Mouse (Mus musculus) cerebellum, postnatal 14 days (tissue): Measurements from ENCODE around the gene Cdh23.

Experiments used
- DNase-seq, 2 experiments: peaks; one replicate each; pipeline ENCODE4 v3.0.0; 2021; ENCODE audit warnings: mixed read lengths in 2 of 2

Gene Cdh23

DNA sequence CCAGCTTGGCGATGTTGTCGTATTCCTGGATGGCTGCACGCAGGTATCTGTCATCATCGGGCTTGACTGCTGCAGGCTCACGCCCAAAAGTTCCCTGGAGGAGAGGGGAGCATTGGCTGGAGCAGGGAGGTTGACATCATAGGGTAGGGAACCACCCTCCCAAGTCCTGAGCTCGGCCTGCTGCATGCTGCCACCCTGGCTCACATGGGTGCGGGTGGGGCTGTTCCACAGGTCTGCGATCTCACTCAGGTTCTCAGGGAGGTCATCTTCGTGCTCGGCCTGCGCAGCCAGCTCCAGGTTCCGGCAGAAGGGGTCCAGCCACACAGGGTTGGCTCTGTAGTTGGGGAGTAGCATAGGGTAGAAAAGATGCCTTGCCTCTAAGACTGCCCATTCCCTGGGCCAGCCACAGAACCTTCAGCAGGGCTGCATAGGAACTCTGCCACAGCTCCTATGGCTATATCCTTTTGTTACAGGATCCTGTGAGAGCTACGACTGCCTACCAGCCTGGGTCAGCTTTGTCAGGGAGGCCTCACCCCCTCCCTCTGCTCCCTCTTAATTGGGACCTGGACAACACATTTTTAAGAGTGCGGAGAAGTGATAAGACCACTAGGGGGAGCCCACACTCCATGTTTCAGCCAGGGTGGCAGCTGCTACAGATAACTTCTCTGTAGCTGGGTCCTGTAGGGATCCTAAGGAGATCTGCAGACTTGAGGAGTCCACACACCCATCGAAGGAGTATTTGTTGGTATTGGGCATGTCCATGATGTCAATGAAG lies 391.2 kb downstream of the Cdh23 start:
- DNase-seq = peak; percentile 87

DNA sequence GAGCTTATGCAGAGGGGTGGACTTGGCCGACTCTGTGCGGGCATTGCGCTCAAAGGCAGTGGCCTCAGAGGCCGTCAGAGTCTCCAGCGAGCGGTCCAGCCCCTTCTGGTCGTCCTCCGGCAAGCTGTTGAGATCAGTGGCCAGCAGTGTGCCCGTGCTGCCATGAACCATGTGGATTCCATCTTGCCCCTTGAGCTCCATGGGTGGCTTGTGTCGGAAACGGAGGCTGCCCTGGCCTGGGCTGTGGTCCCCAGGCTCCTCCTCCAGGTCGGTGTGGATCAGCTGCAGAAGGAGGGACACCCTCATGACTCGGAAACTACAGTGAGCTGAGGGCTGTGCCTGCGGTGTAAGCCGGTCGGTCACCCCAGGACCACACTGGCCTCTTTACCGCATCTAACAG lies 392.9 kb downstream of the Cdh23 start:
- DNase-seq = peak in 1 of 2 experiments; percentile 19

DNA sequence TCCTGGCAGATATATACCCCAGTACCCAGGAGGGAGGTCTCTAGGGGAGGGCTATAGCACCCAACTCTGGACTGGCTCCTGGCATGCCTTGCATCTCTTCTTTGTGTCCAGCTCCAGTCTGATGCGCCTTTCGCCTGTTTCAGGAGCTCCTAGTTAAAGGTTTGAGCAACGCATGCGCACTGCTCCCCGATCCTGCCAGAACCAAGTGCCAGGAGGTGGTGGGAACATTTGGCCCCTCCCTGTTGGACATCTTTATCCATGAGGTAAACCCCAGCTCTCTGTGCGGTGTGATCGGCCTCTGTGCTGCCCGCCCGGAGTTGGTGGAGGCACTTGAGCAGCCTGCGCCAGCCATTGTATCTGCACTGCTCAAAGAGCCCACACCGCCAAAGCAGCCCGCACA lies 396.7 kb downstream of the Cdh23 start:
- no peak for DNase-seq

DNA sequence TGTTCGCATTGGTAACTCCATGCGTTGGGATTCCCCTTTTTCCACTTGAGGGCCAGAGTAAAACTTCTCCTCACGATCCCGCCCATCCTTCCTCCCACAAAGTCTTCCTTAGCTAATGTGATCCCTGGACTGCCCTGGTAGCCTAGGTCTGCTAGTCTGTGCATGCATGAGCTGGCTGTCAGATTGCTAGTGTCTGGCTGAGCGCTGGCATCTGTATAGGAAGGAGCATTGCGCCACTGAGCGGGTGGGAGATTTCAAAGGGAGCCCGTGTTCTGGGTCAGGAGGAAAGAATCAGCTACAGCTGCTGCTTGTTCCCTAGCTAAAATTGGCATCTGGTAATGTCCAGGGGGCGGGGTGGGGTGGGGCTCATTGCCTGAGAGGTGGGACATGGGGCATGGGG lies 400.3 kb downstream of the Cdh23 start:
- no peak for DNase-seq

DNA sequence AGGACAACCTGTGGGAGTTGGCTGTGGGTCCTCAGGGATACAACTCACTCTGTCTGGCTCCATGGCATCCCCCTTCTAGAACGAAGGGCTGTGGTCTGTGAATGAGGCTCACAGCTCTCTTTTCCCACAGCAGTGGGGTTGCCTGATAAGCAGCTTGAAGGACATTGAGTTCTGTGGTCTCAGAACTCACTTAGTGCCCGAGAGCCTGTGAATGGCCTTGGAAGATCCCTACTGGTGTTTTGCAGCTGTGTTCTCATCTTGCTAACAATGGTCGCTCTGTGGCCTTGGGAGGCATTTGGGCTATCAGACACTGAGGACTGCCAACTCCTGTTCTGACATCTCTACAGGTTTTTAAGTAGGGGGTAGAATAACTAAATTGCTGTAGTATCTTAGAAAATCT lies 400.9 kb downstream of the Cdh23 start:
- no peak for DNase-seq

DNA sequence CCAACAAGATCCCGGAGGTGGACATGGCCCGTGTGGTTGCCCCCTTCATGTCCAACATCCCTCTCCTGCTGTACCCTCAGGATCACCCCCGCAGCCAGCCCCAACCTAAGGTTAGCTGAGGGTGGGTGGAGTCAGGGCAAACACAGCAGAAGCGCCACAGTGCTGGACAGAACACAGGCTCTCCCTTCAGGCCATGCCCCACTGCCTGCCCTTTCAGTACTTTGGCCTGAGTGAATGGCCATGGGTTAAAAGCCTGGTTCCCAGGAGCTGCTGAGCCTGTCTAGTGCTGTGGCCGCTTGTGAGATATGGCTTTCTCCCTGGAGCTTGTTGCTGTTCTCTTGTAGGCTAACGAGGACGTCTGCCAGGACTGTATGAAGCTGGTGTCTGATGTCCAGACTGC lies 401.7 kb downstream of the Cdh23 start:
- DNase-seq = no peak

DNA sequence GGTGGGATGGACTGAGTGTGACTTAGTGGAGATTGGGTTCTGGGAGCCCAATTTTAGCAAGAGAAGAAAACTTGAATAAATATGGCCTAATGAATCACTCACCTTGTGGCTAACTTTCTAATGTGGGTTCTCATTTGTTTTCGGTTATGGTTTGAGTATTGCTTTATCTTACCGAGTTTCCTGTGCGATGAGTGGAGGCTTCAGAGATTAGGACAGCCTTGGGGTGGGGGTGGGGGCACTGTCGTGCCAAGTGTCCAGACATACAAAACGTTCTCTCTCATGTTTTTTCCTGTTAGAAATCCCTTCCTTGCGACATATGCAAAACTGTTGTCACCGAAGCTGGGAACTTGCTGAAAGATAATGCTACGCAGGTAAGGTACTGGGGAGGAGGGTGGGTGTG lies 404.1 kb downstream of the Cdh23 start:
- DNase-seq = no peak

DNA sequence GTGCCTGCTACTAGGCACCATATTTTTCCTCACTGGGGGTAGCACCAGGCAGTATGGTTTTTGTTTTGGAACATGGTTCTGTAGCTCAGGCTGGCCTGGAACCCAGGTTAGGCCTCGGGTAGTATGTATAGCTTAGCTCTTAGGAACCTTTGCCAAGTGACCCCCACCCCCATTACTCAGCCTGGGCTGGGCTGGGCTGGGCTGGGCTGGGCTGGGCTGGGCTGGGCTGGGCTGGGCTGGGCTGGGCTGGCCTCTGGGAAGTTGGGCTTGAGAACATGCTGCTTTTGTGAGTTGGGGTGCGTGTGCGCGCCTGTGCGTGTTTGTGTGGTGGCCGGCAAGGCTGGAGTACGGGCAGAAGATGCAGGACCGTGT lies 405.6 kb downstream of the Cdh23 start:
- DNase-seq = no peak

DNA sequence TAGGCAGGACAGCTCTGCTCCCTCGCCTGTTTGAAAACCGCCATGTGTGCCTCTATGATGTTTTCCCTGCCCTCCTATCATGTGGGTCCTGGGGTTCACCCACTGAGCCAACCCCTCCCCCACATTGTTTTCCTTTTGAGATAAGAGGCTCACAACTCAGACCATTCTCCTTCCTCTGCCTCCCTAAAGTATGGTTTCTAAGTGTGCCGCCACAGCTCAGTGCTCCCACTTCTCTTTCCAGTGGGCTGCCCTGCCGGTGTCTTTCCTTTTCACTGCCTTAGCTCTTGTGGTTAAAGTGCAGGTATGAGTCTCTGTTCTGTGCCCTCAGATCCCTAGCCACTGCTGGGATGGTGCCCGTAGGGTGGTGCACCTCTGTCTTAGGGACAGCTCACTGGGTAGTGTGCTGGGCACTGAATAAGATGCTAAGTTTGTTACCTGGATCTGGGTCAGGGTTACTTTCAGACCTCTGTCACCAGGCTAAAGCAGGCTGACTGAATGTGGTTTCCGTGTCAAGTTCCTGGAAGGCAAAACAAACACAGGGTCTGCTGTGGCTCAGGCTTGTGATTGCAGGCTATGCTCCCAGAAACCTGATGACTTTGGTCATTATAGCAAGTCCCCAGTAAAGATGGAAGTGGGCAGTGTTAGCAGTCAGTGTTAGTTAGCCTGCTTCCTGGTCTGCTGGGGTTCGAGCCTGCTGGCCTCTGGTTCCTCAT lies 406.1 kb downstream of the Cdh23 start:
- DNase-seq = no peak

DNA sequence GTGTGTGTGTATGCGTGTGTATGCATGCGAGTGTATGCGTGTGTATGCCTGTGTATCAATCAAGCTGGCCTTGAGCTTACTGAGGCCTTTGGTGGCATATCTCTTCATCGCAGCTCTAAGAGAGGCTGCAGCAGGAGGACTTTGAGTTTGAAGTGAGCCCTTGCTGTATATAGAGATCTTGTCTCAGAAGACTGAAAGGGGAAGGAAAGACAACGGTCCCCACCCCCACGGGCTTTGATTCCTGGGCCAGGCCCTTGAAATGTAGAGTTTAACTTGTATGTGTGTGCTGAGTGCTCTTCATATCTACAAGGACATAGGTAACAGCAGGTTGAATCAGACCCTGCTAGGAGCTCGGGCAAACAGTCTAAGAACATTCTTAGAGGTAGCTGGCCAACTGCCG lies 407.1 kb downstream of the Cdh23 start:
- peak in 1 of 2 experiments; percentile 5 for DNase-seq

DNA sequence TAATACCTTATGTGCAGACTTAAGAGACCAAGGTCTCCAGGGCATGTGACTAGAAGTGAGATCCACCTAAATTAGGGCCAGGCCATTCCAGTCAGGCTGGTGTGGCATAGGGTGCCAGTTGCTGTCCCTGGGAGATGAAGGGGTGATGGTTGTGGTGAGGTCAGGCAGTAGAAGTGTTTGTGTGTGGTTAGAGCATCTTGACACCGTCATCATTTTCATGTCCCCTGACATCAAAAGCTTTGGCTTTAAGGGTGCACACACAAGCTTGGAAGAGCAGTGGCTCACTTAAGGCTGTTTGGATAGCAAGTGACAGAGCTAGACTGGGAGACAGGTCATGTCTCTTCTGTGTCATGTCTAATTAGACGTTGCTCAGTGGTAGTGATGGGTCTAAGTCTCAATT lies 408.6 kb downstream of the Cdh23 start:
- DNase-seq = no peak

DNA sequence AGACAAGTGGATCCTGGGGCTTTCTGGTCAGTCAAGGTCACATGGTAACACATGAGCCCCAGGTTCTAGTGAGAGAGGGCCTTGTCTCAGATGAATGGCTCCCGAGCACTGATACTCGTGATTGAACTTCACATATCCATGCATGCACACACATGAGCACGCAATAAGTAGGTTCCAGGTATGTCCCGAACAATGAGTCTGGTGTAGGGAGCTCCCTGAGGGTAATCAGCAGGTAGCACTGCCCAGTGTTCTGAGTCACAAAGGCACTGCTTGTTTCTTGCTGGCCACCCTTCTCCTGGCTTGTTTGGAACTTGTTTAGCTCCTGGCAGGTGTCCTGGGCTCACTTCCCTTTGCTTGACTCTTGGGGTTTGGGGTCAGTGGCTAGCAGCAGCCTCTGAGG lies 409.1 kb downstream of the Cdh23 start:
- no peak for DNase-seq

DNA sequence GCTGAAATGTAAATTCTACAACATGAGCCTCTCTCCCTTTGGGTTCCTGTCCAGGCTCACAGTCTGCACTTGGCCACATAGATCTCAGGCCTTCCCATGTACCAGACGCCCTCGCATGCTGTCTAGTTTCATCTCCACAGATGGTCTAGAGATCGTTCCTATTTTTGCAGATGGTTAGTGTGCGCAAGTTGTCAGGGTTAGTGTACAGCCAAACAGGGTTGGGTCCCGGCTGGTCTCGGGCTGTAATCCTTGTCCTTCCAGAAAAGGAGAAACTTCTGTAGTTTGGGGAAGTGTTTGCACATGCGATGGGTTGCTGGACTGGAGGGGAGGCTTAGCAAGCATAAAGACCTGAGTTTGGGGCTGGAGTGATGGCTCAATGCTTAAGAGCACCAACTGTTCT lies 409.7 kb downstream of the Cdh23 start:
- peak in 1 of 2 experiments; percentile 22 for DNase-seq

DNA sequence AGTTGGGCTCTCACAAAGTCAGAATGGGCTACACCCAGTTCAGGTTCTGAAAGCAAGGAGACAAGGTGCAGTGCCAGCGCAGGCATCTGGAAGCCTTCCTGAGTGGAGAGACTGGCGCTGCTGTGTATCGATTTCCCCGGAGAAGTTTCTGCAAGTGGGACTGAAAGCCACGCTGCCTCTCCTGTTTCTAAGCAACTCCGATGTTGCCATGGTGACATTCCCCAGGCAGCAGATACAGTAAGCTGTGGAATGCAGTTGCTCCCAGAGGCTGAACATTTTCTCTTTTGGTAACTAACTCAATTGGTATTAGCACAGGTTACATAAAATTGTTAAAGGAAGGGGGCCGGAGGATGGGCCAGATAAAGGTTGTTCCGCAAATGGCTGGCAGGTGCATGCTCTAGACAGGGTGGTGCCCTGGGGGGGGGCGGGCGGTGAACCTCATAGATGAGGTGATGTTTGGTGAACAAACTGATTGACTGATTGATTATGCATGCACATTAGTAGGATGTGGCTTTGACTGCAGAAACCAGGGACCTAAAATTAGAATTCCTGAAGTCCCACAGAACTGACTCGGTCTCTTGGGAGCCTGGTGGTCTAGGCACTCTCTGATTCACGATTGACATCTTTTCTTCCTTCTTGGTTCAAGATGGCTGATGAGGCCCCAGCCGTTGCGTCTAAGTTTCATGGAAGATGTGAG lies 410.5 kb downstream of the Cdh23 start:
- no peak for DNase-seq

DNA sequence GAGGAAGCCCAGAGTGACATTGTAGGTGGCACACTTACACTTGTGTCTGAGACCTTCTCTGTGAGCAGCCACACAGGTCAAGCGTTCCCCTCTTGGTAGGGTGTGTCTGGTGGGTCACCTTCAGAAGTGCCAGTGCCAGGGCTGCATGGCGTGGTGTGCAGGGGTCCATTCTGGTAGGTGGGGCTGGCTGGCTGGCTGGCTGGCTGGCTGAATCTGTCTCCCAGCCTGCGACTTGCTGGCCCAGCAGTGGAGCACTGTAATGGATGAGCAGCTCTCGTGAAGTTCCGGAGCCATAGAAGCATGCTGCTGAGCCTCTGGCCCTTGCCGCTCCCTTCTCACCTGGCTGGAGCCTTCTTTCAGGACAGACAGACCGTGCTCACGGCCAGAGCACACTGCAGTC lies 411.1 kb downstream of the Cdh23 start:
- DNase-seq = no peak

DNA sequence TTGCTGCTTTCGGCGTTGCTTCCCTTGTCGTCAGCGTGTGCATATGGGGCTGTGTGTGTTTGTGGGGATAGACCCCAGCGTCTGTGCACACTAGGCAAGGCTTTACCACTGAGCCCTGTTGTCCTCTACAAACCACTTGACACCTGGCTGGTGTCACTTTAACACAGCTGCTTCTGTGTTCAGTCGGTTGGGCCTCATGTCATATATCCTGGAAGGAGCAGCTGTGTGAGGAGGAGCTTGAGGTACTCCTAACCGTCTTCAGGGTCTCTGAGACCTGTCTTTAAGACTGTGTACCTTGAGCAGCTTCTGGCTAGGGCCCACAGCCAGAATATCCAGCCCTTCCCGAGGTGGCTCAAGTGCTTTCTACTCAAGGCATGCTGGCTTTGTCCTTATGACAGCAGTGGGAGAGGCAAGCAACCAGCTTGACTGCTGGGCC lies 411.6 kb downstream of the Cdh23 start:
- no peak for DNase-seq

DNA sequence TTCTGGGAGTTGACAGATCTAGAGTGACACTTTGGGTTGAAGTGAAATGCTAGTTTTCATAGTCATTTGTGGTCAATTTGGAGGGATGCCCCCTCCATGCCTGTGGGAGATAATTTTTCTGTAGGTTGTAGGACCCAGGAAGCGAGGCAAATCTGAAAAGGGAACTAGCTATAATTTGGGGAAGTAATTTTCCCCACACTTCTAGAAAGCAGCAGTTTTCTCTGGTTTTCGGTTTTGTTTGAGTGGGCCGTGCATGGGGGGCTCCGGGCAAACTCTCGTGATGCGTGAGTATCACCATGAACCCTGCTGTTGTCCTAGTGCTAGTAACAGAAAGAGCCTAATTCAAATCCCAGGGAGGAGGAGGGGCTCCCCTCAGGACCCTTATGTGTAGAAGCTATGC lies 412.0 kb downstream of the Cdh23 start:
- no peak for DNase-seq

DNA sequence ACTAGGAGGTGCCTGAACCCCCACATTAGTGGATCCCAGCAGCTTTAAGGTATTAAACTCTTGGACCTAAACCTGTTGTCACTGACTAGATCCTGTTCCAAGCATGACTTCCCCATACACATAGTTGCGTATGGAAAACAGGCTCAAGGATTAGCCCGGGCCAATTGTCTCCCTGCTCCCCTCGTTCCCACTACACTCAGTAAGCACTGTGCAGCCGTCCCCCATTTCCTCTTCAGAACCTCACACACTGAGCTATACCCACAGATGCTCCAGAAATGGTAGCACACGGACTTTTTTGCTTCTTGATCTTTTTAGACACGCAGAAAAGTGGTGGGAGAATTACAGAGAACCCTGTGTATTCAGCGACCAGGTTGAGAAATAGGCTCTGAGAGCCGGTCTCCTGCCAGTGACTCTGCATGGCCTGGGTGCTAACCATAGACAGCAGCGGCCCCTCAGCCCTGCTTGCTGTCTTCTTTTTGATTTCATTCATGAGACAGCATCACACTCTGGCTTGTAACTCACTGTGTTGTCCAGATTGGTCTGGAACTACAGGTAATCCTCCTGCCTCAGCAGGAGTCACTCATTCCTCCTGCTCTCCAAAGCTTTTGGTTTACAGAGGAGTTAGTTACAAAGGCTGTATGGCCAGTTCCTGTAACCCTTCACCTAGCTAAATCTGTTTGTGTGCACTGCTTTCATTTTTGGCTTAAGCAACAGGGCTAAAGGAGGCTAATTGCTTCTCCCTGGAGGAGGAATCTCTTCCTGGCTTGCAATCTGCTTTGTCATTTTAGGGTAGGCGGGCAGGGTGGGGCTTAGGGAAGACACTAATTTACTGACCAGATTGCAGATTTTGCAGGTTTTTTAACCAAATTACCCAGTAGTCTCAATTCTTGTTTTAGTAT lies 413.9 kb downstream of the Cdh23 start:
- DNase-seq = peak in 1 of 2 experiments; percentile 18

DNA sequence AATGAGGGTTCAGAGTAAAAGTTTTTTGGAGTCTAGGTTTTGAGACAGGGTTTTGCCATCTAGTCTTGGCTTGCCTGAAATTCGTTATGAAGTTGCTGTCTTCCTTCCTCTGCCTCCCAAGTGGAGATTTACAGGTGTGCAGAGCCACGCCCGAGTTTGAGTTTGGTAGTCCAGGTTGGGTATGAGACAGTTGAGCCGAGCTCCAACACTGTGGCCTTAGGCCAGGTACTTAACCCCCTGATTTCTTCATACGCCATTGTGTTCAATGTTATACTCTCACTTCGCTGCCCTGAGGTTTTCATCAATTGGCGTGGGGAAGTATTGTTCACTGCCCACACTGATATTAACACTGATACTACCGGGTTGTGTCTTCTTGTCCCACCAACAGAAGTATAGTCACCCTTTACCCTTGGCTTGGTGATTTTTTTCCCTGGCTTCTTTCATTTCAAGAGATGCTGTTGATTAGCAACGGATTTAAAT lies 414.7 kb downstream of the Cdh23 start:
- DNase-seq = no peak

DNA sequence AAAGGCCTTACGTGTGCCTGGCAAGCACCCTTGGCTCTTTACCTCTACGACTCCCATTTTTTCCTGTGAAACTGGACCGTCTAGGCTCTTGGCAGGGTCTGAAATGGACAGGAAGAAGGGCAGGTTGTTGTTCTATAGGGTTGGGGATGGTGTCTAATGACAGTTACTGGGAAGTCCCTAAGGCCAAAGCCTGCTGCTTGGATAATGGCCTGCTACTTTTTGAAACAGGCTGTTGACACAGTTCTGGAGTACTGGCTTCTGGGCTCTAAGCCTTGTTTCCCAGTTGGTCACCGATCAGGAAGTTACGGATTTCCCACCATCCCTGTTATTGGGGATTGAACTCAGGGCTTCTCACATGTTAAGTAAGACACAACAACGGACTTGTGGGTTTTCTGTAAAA lies 415.9 kb downstream of the Cdh23 start:
- DNase-seq = peak in 1 of 2 experiments; percentile 23

DNA sequence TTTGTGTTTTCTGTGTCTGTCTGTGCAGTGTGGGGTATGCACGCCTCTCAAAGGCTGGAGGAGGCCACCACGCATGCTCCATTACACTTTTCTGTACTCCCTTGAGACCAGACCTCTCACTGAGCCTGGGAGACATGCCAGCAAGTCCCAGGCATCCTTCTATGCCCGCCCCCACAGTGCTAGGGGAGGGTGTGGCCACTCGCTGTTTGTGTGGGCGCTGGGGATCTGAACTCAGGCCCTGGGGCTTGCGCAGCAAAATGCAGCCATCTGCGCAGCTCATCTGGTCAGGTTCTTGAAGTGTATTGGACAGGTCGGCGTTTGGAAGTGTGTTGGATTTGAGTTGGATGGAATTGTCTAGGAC lies 416.4 kb downstream of the Cdh23 start:
- peak; percentile 53 to 58 for DNase-seq

DNA sequence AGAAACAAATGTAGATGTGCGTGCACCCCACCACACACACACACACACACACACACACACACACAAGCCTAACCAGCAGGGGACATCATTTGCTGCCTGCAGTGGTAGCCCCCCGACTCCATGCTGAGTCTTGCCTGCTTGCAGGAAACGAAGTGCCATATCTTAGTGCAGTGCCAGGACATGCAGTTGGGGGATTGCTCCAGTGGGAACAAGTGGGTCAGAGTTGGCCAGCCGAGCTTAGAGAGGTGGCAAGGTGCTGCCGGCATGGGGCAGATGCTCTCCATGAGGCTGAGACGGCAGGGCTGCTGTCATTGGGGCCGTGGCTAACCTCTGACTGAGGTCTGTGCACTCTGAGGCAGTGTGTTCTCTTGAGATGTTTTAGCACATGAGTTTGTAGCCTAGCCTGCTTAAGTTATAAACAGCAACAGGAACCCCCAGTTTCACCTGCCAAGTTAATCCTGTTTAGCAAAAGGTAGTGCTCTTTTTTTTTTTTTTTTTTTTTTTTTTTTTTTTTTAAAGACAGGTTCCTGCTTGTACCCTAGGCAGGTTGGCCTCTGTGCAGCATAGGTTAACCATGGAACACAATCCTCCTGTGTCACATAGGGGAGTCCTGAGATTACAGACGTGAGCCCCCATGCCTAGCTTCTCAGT lies 416.9 kb downstream of the Cdh23 start:
- DNase-seq = peak; percentile 35 to 38
